Mouse (Mus musculus) heart, postnatal 14 days (tissue): ENCODE data around the gene Snap25. TPM values are rescaled to one million over a fixed set of nuclear protein-coding genes. Genes with fewer than 3 reads are reported as not detected.

ENCODE experiments used
- DNase-seq, 2 experiments: peaks; one replicate each; pipeline ENCODE4 v3.0.0; 2021 to 2022
- intact Hi-C: fragments of 180-260 bp; cut with DNase I; formaldehyde crosslinking; loops from one replicate; pipeline ENCODE4 v1.15.1; 2025
- total RNA-seq, 2 experiments: library from RNA; stranded (reverse); gene quantifications; 2 replicates each; pipeline ENCODE4 v1.2.3; 2021

Gene Snap25
- total RNA-seq, 2 experiments from 2014 or later = 0.33 TPM; not detected in 1

DNA sequence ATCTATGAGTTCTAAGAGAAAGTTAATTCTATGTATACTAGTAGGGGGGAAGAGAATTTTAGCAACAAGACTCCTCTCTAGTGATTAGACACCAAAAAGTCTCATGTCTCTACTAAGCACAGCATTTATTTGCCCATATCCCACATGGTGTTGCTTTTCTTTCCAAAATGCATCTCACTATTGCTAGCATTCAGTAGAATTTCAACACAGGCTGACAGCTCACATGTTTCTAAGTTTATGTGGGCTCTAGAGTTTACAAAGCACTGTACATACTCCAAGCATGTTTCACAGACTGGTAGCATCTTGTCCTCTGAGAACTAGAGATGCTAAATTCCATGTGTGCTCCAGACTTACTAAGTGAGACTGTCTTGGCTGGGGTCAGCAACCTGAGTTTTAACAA, 87.8 kb downstream of the Snap25 start:
- intact Hi-C loops = no loop called here
- DNase-seq = no peak

DNA sequence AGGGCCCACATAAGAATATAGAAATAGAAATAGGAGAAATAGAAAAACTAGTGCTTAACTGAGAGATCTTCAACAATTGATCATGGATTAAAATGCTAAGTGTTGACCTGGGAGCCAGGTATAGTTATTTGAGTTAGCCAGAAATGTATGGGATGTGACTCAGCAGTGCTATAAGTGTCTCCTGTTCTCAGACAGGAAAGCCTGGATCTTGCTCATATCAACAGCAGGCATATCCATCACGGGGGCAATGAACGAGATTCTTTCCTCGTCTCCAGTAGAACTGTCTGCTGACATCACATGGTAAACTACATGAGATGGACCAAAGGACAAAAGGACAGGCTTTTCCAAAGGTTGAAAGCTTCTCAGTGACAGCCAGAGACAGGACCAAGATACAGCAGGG, 88.8 kb downstream of the Snap25 start:
- DNase-seq = no peak

DNA sequence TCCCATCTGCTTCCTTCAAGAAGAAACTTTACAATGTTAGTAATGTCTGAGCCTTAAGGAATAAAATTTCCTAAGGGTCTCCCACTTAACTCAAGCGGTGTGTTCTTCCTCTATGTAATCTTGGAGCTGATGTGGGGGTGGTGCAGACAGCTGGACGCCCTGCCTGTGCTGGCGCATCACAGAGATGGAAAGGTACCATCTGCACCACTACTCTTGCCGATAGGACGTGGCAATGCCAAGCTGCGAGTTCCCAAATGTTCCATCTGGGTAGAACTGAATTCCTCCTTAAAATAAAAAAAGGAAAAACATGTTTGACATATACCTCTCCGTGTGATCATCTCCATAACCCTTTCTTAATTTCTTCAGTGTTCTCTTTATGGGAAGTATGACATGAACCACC, 89.9 kb downstream of the Snap25 start:
- no peak for DNase-seq
- intact Hi-C loops = no loop called here

More for the DNA sequence above, 88.8 kb downstream of the Snap25 start:
- intact Hi-C loops = no loop called here

DNA sequence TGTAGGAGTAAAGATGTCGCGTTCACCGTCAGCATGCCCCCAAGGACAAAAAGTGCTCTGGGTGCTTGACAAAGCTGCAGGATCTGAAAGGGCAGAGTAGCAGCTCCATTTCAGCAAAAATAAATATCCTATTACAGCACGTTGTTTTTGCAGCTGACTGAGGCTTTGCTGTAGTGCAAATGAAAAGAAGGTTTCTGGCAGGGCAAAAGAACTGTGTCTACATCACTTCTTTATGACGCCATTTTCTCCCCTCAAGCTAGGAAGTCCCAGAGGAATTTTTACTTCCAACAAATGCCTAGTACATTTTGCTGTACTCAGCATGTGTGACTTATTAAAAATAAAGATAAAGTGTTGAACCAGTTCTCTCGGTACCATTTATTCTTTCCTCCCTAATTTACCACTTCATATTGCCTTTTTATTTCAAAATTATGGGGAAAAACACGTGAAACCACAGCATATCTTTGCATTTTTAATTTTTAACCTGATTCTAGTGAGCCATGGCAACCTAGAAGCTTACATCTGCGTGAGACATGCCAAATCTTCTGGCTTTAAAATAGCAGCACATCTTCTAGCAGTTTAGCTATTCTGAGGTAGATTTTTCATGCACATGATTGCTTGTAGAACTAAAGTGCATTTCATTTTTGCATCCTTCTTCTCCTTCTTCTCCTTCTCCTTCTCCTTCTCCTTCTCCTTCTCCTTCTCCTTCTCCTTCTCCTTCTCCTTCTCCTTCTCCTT, 94.9 kb downstream of the Snap25 start:
- DNase-seq = no peak
- intact Hi-C loops = no loop called here

DNA sequence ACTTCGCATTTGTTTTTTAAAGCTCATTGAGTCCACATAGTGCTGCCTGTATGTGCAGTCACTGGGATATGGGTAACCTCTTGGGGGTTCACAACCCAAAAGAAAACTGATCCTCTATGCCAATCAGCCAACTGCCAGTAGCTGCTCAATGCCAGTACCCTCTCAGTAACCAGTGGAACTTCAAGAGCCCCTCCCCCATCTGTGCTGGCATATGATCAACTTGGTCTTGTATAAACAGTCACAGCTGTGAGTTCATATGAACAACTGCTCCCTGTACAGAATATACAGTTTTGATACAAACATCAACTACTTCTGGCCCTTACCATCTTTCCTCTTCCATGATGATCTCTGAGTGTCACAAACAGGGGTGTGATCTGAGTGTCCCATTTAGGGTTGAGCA, 98.1 kb downstream of the Snap25 start:
- intact Hi-C loops = no loop called here
- no peak for DNase-seq

DNA sequence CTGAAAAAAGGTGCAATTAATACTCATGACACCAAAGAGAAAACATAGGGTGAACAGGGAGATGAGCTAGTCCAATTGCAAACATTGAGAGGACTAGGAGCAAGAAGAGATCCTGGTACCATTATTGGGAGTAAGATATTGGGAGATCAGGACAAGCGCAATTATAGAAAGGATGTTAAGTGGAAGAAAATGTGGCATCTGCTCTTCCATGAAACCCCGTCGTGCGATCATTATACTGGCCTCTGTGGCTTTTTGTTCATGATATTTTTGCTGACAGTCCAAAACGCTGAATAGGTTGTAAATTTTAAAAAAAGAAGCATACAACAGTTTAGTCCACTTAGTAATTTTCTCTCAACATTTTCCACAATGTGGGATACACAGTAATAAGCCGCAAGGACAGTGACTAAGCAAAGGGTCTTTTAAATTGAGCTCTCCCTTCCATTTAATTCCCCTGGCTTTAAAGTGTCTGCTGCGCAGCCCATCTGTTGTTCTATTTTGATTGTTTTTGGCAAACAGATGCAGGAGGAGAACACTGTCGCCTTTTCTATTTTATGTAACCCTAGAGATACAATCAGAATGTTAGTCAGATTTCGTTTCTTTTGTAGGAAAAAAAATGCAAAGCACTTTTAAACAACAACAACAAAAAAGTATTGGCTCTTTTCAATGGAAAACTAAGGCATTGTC, 103.6 kb downstream of the Snap25 start:
- intact Hi-C loops = no loop called here
- DNase-seq = no peak

DNA sequence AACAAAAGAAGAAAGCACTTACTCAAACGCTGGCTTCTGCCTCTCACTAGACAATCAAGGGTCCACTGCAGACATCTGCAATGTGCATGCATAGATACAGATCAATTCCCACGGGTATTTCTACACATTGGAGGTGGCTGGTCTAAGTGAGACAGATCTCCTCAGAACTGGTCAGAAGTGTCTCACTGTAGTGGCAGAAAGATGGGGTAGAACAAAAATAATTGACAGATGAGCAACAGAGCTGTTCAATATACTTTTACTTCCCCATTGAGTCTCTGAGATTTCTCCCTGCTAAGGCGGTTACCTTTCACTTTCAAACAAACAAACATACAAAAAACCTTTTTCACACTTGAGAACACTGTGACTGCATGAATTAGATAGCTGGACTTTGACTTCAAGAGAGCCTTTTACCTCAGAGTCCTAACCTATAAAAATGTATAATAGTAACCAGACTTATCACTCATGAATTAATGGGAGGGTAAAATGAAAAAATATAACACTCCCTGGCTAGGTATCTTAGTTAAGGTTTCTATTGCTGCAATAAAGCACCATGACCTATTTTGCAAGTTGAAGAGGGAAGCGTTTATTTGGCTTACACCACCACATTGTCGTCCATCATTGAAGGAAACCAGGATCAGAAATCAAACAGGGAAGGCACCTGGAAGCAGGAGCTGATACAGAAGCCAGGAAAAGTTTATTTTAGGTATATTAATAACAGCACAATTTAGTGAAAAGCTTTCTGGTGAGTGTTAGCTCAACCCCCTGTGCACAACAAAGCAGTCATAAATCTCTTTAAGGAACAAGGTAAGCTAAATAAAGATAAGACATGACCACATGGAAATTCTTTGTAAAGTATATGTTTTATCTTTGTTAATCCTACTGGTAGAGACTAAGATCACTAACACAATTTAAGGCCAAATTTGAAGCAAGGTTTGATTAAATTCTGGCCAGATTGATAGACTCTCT, 110.8 kb downstream of the Snap25 start:
- intact Hi-C loops = no loop called here

DNA sequence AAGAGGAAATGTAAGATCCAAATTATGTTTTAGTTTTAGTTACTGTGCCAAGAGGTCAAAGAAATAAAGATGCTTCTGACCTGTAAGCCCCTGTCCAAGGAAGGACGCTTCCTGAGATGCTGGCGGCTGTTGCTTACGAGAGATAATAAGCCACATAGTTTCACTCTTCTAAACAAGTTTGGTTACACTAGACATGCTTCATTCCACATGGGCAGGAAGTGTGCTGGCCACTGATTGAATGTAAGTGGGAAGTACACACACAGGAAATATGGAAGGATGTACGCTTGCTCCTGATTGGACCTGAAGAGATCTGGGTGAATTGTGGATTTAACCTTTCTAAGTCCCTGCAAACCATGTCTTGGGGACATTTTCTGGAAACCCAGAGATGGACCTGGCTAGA, 114.4 kb downstream of the Snap25 start:
- intact Hi-C loops = no loop called here
- DNase-seq = no peak

More for the DNA sequence above, 110.8 kb downstream of the Snap25 start:
- no peak for DNase-seq

Other genes with a start within 250 kb of the Snap25 start
- 1 to 10 TPM in 1 of 2 experiments, under 1 TPM in 1; 0.24 to 1.5 TPM for gene Ankef1, start 211.5 kb upstream of the Snap25 start, total RNA-seq
- gene AL731706.2, start 172.2 kb downstream of the Snap25 start, total RNA-seq = 10 to 100 TPM; 19.8 to 23.8 TPM
- gene Slx4ip, start 177.8 kb downstream of the Snap25 start, total RNA-seq = 1 to 10 TPM; 2.3 to 2.4 TPM
- gene AL731706.1, start 177.9 kb downstream of the Snap25 start, total RNA-seq = 10 to 100 TPM; 25.2 to 35.5 TPM
- 10 to 100 TPM; 38.2 to 47.5 TPM for gene Mkks, start 177.9 kb downstream of the Snap25 start, total RNA-seq